Mouse (Mus musculus) natural killer cell, adult 2 months (primary cell): Measurements from ENCODE around the gene Lrrc4b.

Experiments used
- DNase-seq, 2 experiments: peaks; one replicate each; pipeline ENCODE4 v3.0.0; 2022; ENCODE audit warnings: low spot score in 2 of 2

Lrrc4b gene

DNA sequence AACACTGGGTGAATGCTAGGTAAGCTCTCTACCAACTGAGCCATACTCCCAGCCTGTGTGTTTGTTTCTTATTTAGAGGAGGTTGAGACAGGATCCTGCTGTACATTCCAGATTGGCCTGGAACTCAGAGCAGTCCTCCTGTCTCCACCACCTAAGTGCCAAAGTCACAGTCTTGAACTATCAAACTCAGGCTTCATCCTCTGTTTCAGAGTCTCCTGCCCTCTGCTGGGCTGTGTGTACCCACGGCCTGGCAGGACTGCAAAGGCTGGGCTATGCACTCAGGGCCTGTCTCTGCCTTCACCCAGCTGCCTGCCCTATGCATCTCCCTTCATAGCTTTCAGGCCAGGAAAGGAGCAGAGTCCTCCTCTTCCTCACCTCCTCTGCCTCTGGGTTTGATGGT is 7.4 kb downstream of the Lrrc4b start:
- no peak for DNase-seq

DNA sequence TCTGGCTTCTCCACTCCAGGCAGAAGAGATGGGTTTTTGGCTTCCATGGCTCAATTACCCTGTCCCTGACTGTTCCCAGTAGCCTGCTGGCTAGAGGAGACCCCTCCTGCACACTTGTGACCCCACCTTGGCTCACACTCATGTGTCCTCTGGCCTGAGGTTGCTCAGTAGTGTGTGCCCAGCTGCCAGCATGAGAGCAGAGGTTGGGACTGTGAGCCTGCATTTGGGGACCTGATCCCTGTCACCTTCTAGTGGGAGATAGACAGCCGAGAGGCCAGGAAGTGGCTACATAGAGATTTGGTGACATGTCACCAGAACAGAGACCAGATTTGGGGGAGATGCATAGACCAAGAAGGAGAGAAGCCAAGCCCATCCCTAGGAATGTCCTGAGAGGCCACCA is 8.4 kb downstream of the Lrrc4b start:
- no peak for DNase-seq

DNA sequence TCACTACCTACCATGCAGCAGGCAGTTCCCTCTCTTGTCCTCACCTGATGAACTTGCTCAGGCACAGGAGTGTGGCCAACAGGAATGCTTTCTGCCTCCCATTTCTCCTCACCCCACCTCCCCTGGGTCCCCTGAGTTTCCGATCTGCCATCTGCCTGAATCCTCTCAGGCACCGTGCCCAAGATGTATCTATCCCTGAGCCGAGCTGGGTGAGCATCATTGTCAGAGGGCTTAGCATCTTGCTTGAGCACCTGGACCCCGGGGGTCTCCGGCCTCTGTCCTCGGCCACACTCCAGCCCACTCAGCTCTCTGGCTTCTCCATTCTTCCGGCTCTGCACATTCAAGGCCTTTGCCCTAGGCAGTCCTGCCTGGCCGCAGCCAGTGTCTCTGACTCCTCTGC is 9.1 kb downstream of the Lrrc4b start:
- DNase-seq: no peak

DNA sequence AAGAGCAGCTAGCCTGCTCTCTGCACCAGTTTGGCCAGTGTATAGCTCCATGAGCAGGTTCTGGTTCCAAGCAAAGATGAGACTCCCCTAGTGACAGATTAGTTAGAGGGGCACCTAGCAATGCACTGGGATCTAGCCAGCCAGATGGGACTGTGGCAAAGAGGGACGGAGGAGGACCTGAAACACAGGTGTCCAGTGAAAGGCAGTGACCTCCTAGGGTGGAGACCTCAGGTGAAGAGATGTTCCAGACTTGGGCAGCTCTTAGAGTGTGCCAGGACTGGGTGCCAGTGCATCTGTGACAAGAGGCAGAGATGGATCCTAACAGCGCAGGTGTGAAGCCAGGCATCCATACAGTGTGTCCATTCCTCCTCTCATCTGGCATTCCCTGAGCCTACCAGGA is 10.9 kb downstream of the Lrrc4b start:
- no peak for DNase-seq

DNA sequence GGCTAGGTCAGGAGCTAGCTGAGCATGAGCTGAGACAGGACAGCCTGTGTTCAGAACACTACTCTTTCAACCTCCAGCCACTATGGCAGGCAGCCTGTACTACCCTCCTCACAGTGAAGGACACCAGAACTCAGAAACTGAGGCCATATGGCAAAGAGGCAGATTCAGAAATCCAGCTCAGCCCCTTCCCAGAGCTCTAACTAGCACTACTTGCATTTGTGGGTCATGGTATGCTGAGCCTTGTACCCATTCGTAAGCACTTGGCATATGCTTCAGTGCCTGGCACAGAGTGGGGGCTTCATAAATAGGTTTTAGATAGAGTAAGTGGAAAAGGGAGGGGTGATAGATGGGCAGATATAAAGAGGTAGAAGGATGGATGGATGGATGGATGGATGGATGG is 11.7 kb downstream of the Lrrc4b start:
- DNase-seq: no peak

DNA sequence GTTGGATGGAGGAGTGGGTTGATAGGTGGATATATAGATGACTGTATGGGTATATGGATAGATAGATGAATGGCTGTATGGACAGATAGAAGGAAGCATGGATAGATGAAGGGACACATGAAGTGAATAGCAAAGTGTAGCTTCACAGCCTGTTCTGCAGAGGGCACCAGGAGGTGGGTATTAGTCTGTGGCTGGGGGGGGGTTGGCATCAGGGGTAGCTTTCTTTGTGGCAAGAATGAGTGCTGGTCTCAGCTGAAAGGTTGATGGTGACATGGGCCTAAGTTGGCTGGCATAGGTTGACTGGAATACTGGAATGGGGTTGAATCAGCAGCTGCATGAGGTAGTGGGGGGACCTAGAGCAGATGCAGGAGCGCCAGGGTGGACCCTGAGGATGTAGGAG is 12.4 kb downstream of the Lrrc4b start:
- no peak for DNase-seq

DNA sequence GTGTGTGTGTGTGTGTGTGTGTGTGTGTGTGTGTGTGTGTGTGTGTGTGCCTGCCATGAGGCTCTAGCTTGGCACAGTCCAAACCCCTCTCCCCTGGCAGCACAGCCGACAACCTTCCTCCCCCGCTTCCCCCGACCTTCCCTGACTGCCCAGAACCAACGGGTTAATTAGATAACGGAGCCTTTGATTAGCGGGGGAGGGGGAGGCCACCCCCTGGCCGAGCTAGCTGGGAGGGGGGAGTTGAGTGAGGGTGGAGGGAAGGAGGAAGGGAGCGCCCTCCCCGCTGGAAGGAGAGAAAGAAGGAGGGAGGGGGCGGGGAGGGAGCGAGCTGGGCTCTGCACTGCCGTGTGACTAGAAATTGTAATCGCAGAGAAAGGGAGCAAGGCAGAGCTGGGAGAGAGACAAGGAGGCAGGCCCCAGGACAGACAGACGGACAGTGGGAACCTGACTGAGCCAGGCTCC is 12.9 kb downstream of the Lrrc4b start:
- DNase-seq: no peak

DNA sequence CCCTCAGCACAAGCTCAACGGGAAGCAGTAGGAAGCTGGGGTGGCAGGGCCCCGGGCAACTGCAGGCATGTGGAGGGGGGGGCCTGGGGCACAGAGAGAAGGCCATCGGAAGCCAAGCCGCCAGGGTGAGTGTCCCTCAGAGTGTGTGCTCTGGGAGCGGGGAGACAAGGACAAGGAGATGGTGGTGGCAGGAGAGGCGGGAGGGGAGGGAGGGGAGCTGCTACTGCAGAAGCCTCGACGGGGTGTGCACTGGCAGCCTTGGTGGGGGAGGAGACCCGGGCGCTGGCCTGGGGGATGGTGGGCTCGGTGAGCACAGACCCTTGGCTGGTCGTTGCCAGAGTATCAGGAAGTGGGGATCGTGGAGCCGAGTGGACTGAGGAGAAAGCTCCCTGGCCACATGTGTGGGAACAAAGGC is 13.6 kb downstream of the Lrrc4b start:
- no peak for DNase-seq

DNA sequence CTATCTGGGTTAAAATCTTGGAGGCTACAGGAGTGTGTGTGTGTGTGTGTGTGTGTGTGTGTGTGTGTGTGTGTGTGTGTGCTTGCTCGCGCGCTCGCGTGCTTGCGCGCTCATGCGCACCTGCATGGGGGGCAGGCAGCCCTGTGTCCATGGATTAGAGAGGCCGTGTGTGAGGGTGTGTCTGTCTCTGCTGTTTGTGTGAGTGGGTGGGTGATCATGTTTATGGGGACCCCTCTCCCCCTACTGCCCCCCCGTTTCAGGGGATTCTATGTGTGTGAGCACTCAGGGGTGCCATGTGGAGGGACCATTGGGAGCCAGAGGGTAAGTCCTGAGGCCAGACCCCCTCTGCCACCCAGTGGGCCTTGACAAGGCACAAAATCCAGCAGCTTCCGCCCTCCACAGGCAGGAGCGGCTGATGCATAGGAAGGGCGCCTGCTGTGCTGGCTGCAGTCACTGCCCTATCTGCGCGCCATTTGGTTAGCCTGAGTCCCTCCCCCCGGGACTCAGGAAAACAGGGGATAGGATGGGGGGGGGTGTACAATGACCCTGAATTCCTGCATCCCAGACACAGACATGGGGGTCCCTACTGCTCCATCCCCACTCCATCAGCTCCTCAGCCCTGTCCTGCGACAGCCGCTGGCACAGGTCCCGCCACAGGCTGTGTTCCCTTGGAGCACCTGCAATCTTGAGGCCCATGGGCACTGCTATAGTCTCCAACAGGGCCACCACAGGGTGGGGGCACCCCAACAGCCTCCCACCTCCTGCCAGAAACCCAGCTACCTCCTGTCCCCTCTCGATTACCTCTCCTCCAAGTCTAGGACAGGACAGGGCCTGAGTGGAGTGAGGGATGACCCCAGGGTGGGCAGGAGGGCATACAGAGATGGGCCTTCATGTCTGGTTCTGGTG is 14.7 kb downstream of the Lrrc4b start:
- DNase-seq: no peak

DNA sequence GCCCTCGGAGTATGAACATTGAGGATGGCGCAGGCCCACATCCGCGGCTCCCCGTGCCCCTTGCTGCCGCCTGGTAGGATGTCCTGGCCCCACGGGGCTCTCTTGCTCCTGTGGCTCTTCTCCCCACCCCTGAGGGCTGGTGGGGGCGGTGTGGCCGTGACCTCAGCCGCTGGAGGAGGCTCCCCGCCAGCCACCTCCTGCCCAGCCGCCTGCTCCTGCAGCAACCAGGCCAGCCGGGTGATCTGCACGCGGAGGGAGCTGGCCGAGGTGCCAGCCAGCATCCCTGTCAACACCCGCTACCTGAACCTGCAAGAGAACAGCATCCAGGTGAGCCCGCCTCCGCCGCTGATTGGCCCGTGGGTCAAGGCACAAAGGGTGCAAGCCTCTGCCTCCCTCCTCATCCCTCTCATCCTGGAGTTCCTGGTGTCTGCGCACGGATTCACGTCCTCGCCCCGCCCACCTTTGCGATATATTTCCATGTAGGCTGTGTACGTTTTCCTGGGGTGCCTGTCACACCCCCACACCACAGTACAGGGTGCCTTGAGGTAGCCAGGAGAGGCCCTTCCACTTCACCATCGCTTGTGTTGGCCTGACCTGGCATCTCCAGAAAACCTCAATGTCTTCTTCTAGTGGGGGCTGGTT is 16.2 kb downstream of the Lrrc4b start:
- no peak for DNase-seq

DNA sequence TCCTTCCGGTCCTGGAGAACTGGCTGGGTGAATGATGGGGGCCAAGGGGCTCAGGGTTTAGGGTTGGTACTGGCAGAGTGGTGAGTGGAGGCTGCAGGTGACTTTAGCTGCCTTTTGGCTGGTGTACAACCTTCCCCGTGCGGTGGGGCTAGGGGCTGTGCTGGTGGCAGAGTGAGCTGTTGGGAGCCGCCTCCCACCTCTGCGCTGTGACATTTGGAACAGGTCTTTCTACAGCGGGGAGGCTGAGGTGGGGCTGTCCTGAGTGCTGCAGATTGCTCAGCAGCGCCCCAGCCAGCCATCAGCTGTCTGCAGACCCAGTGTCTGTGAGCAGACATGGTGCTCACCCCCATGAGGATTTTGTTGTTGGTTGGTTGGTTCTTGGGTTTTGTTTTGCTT is 16.7 kb downstream of the Lrrc4b start:
- DNase-seq: no peak

DNA sequence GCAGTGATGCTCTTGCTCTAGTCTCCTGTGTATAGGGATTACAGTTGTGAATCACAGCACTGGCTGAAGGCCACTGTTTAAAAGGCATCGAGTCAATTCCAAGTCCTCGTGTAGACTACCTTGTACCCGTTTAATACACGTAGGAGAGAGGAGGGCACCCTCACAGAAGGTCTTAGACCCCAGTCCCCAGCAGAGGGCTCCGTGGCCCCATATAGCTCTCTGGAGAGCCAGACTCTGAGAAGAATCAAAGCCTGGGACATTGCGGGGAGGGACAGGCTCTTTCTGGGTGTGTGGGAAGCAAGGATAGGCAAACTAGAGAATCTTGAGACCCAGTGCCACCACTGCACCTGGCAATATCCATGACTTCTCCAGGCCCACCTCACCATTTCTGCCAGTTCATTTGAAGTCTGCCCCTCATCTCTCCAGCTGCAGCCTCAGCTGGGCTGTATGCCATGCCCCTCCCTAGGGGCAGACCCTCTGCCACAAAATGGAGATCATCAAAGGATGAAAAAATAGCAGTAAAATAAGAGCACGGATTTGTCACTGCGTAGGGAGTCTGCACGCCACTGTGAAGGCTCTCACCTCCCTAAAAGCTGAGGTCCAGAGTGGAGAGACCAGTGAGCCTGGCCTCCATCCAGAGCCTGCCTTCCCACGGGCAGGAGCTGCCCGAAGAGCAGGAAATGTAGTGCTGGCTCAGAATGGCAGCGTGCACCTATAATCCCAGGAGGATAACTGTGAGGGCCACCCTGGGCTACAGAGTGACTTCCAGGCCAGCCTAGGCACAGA is 17.4 kb downstream of the Lrrc4b start:
- DNase-seq: no peak

DNA sequence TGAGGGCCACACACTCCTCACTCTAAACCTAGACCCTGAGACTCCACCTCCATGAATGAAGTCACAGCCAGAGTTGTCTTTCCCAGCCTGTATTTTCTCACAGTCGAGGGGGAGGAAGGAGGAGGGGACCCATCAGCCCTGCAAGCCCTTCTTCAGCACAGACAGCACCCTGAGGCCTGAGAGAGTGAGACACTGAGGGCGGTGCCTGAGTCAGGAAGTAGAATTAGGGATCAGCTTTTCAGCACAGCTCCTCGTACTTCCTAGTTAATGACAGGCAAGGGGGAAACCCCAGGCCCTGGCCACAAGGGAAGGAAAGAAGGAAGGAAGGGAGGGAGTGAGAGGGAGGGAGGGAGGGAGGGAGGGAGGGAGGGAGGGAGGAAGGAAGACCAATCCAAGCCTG is 24.4 kb downstream of the Lrrc4b start:
- no peak for DNase-seq

DNA sequence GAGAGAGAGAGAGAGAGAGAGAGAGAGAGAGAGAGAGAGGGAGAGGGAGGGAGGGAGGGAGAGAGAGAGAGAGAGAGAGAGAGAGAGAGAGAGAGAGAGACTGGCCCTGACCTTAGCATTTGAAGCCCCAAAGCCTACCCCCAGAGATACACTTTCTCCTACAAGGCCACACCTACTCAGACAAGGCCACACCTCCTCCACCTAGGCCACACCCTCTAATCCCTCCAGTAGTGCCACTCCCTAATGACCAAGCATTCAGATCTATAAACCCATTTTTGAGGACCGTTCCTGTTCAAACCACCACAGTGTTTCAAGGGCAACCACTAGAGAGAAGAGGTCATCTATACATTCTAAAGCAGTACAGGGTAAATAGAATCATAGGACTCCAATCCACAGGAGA is 27.5 kb downstream of the Lrrc4b start:
- no peak for DNase-seq

DNA sequence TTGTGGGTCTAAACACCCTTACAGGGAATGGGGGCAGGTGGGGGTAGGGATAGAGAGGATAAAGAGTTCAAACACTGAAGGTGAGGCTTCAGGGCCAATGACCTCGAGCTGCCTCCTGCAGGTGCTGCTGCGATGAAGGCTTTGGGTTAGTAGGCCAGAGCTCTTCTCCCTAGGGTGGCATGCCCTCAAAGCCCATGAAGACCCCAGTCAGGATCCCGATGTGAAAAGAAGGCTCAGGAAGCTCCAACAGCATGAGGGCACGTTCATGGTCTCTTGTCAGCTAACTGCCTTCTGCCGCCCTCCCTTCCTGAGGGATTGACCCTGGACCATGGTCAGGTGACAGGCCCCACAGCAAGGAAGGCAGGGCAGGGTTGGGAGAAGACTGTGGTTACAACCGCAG is 31.2 kb downstream of the Lrrc4b start:
- DNase-seq: no peak

DNA sequence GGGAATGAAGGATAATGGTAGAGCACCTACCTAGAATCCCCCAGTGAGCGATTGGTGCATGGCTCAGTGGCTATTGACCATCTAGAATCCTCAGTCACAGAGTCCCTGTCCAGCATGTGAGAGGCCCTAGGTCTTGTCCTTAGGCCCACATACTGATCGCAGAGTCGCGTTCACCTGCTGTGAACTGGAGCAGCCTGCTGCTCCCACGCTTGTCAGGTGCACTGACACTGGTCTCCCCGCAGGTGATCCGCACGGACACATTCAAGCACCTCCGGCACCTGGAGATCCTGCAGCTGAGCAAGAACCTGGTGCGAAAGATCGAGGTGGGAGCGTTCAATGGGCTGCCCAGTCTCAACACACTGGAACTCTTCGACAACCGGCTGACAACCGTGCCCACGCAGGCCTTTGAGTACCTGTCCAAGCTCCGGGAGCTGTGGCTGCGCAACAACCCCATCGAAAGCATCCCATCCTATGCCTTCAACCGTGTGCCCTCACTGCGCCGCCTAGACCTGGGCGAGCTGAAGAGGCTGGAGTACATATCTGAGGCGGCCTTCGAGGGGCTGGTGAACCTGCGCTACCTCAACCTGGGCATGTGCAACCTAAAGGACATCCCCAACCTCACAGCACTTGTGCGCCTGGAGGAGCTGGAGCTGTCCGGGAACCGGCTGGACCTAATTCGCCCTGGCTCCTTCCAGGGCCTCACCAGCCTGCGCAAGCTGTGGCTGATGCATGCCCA is 32.1 kb downstream of the Lrrc4b start:
- no peak for DNase-seq

DNA sequence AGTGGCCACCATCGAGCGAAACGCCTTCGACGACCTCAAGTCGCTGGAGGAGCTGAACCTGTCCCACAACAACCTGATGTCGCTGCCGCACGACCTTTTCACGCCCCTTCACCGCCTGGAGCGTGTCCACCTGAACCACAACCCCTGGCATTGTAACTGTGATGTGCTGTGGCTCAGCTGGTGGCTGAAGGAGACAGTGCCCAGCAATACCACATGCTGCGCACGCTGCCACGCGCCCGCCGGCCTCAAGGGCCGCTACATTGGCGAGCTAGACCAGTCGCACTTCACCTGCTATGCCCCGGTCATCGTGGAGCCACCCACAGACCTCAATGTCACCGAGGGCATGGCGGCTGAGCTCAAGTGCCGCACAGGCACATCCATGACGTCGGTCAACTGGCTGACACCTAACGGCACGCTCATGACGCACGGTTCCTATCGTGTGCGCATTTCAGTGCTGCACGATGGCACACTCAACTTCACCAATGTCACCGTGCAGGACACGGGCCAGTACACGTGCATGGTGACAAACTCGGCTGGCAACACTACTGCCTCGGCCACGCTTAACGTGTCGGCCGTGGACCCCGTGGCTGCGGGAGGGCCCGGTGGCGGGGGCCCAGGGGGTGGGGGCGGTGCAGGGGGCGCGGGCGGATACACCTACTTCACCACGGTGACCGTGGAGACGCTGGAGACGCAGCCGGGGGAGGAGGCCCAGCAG is 32.8 kb downstream of the Lrrc4b start:
- DNase-seq: no peak

DNA sequence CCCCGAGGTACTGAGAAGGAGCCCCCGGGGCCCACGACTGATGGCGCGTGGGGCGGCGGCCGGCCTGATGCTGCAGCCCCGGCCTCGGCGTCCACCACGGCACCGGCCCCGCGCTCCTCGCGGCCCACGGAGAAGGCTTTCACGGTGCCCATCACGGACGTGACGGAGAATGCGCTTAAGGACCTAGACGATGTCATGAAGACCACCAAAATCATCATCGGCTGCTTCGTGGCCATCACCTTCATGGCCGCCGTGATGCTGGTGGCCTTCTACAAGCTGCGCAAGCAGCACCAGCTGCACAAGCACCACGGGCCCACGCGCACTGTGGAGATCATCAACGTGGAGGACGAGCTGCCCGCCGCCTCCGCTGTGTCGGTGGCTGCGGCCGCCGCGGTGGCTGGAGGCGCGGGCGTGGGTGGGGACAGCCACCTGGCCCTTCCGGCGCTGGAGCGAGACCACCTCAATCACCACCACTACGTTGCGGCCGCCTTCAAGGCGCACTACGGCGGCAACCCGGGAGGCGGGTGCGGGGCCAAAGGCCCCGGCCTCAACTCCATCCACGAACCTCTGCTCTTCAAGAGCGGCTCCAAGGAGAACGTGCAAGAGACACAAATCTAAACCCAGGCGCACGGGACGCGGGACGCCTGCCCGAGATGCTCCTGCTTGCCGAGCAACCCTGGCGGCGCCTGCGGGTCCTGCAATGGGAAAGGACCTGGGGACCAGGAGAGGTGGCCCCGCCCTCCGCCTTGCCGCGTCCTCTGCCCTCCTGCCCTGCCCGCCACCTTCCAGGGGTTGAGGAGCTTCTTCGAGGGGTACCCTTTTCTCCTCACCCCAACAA is 33.6 kb downstream of the Lrrc4b start:
- no peak for DNase-seq

DNA sequence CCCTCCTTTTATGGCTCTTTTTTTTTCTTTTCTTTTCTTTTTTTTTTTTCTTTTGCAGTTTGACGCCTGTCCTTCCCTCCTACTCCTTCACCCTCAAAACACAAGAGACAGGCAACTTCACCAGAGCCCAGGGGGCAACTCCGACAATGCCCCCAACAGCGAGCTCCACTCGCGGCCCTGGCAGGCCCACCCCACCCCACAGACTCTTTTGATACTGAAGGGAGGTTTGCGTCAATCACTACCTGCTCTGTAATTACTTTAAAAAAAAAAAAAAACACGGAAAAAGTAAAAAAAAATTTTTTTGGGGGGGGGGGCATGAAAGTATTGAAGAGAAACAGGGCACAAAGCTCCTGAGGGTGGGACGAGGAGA is 34.2 kb downstream of the Lrrc4b start:
- no peak for DNase-seq

DNA sequence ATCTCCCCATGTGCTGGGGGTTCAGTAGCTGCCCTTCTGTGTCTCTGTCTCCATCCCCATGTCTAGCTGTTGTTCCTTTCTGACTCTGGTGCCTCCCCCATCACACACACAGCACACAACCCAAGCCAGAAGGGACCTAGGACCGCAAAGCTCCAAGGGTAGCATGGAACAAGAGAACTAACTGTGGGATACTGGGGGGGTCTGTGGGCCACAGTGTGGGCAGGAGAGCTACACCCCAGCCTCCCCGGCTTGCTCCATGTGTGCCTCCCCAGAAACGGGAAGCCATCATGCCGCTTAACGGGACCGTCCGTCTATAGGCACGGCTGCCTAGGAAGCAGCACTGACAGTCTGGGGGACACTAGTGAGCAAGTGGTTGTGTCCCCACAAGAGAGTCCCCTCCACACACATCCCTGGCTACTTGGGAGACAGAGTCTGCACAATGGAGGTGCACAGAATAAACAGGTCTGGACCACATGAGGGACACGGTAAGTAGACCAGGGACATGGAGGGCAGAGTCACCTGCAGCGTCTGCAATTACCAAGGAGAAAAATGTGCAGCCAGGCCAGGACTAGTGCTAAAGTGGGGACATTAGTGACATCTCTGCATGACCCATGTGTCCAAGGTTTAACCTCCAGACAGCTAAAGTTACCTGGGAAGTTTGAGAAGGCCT is 34.9 kb downstream of the Lrrc4b start:
- no peak for DNase-seq
